Mouse (Mus musculus): ENCODE data around the gene C530008M17Rik. TPM values are rescaled to one million over a fixed set of nuclear protein-coding genes. Genes with fewer than 3 reads are reported as not detected.

C530008M17Rik gene
- polyA plus RNA-seq, 1 experiment, result 4.9 TPM

- no peak for DNase-seq
Observed at GRCm38 (mm10) chr5:76635592-76635991, 20.7 kb upstream of the C530008M17Rik start.

GRCm38 (mm10) chr5:76642076-76642475, 14.2 kb upstream of the C530008M17Rik start:
- DNase-seq, result no peak
- WGBS, result 92% methylated on average over 4 of the region's 4 CpGs
- TF ChIP-seq CTCF (IDR thresholded peaks at IDR 0.05; ENCODE audit: insufficient read depth, low read length), result no peak
- TF ChIP-seq POLR2A (IDR thresholded peaks at IDR 0.05; ENCODE audit: borderline replicate concordance, extremely low read depth, low read depth, low read length), result no peak
- Histone ChIP-seq H3K4me1 (ENCODE audit: control insufficient read depth, insufficient read depth, low read length) (no peaks in the 10 kb centered on the region), H3K4me3 (replicated peaks; ENCODE audit: extremely low read depth, low read depth, low read length) (no peak overlapping the region)

More at GRCm38 (mm10) chr5:76635592-76635991, 20.7 kb upstream of the C530008M17Rik start:
- Histone ChIP-seq H3K4me1 (ENCODE audit: control insufficient read depth, insufficient read depth, low read length) (no peaks in the 10 kb centered on the region), H3K4me3 (replicated peaks; ENCODE audit: extremely low read depth, low read depth, low read length) (no peak overlapping the region)
- WGBS, result 61% methylated on average over 2 of the region's 2 CpGs
- TF ChIP-seq CTCF (IDR thresholded peaks at IDR 0.05; ENCODE audit: insufficient read depth, low read length), result no peak
- TF ChIP-seq POLR2A (IDR thresholded peaks at IDR 0.05; ENCODE audit: borderline replicate concordance, extremely low read depth, low read depth, low read length), result no peak

- DNase-seq, result no peak
- TF ChIP-seq POLR2A (IDR thresholded peaks at IDR 0.05; ENCODE audit: borderline replicate concordance, extremely low read depth, low read depth, low read length), result no peak
- TF ChIP-seq CTCF (IDR thresholded peaks at IDR 0.05; ENCODE audit: insufficient read depth, low read length), result no peak
- no peaks in the 10 kb centered on the region for H3K4me1 ChIP-seq (ENCODE audit: control insufficient read depth, insufficient read depth, low read length)
- H3K4me3 ChIP-seq (replicated peaks; ENCODE audit: extremely low read depth, low read depth, low read length), result no peak overlapping the region
- WGBS, result 90% methylated on average over 7 of the region's 7 CpGs
Observed at GRCm38 (mm10) chr5:76644234-76644633, 12.1 kb upstream of the C530008M17Rik start.

- H3K4me3 ChIP-seq (replicated peaks; ENCODE audit: extremely low read depth, low read depth, low read length), result no peak overlapping the region
- WGBS, result 88% methylated on average over 10 of the region's 10 CpGs
- H3K4me1 ChIP-seq (ENCODE audit: control insufficient read depth, insufficient read depth, low read length), result no peaks in the 10 kb centered on the region
- TF ChIP-seq POLR2A (IDR thresholded peaks at IDR 0.05; ENCODE audit: borderline replicate concordance, extremely low read depth, low read depth, low read length), result no peak
- TF ChIP-seq CTCF (IDR thresholded peaks at IDR 0.05; ENCODE audit: insufficient read depth, low read length), result no peak
- DNase-seq, result no peak
Observed at GRCm38 (mm10) chr5:76645091-76645868, 11.0 kb upstream of the C530008M17Rik start.

- no peak for DNase-seq
- Histone ChIP-seq H3K4me3 (replicated peaks; ENCODE audit: extremely low read depth, low read depth, low read length) (no peak overlapping the region), H3K4me1 (ENCODE audit: control insufficient read depth, insufficient read depth, low read length) (no peaks in the 10 kb centered on the region)
- TF ChIP-seq CTCF (IDR thresholded peaks at IDR 0.05; ENCODE audit: insufficient read depth, low read length) (no peak), POLR2A (IDR thresholded peaks at IDR 0.05; ENCODE audit: borderline replicate concordance, extremely low read depth, low read depth, low read length) (no peak)
- WGBS, result 44% methylated on average over 4 of the region's 4 CpGs
Observed at GRCm38 (mm10) chr5:76649897-76650296, 6.4 kb upstream of the C530008M17Rik start.

- 73% methylated on average over 5 of the region's 5 CpGs for WGBS
- no peak for DNase-seq
Observed at GRCm38 (mm10) chr5:76651151-76651725, 5.1 kb upstream of the C530008M17Rik start.

GRCm38 (mm10) chr5:76657245-76658083, 1.2 kb downstream of the C530008M17Rik start:
- TF ChIP-seq POLR2A (IDR thresholded peaks at IDR 0.05; ENCODE audit: borderline replicate concordance, extremely low read depth, low read depth, low read length), result no peak
- 1% methylated on average over 80 of the region's 80 CpGs for WGBS
- peak overlapping the region; percentile 42 for H3K4me3 ChIP-seq (replicated peaks; ENCODE audit: extremely low read depth, low read depth, low read length)
- peak; percentile 19 for DNase-seq
- H3K4me1 ChIP-seq (ENCODE audit: control insufficient read depth, insufficient read depth, low read length), result no peaks in the 10 kb centered on the region

More at GRCm38 (mm10) chr5:76651151-76651725, 5.1 kb upstream of the C530008M17Rik start:
- Histone ChIP-seq H3K4me1 (ENCODE audit: control insufficient read depth, insufficient read depth, low read length) (no peaks in the 10 kb centered on the region), H3K4me3 (replicated peaks; ENCODE audit: extremely low read depth, low read depth, low read length) (no peak overlapping the region)
- no peak for TF ChIP-seq POLR2A (IDR thresholded peaks at IDR 0.05; ENCODE audit: borderline replicate concordance, extremely low read depth, low read depth, low read length)
- no peak for TF ChIP-seq CTCF (IDR thresholded peaks at IDR 0.05; ENCODE audit: insufficient read depth, low read length)

GRCm38 (mm10) chr5:76658084-76658934, 2.0 kb downstream of the C530008M17Rik start:
- WGBS, result 4% methylated on average over 38 of the region's 38 CpGs

More at GRCm38 (mm10) chr5:76658084-76658934, 2.0 kb downstream of the C530008M17Rik start:
- DNase-seq, result peak; percentile 9
- TF ChIP-seq CTCF (IDR thresholded peaks at IDR 0.05; ENCODE audit: insufficient read depth, low read length) (no peak), POLR2A (IDR thresholded peaks at IDR 0.05; ENCODE audit: borderline replicate concordance, extremely low read depth, low read depth, low read length) (no peak)
- H3K4me1 ChIP-seq (ENCODE audit: control insufficient read depth, insufficient read depth, low read length), result no peaks in the 10 kb centered on the region
- peak overlapping the region; percentile 17 for H3K4me3 ChIP-seq (replicated peaks; ENCODE audit: extremely low read depth, low read depth, low read length)

Measured in lung, adult 2 months (tissue).